Mouse (Mus musculus): ENCODE results near the gene Pfas. TPM values are rescaled to one million over a fixed set of nuclear protein-coding genes. Genes with fewer than 3 reads are reported as not detected.
"Not testable (repeated sequence)": the region's sequence is repeated elsewhere in the genome, so short reads cannot be mapped to it uniquely, and the experiment has no call there.

Pfas gene
- total RNA-seq, 2 experiments from 2014 or later: 16.1 to 24.2 TPM

GRCm38 (mm10) chr11:68975085-68975484 lies 33.2 kb downstream of the Pfas start, which contains the start of gene Rangrf:
Gene Rangrf, minus strand, starts transcription at chr11:68975185.
- DNase-seq (ENCODE audit: low spot score in 2 of 2): no peak

DNA sequence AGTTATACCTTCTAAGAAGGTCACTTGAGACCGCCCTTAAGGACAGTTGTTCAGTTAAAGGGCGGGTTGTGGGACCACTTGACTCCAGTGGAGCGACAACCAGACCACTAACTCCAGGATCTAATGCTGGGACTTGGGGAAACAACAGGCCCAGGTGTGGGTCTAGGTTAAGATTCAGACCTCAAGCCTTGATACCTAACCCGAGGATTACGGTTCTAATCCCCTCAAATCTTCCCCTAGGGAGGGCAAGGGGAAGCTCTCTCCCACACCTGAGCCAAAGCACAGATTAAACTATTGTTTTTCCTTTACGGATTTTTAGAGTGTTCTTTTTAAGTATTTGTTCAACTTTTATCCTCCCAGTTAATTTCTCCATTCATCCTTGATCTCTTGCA lies 34.2 kb downstream of the Pfas start:
- no peak for DNase-seq (ENCODE audit: low spot score in 2 of 2)
- intact Hi-C loops (cut with DNase I): no loop called here

More at GRCm38 (mm10) chr11:68975085-68975484, 33.2 kb downstream of the Pfas start, which contains the start of gene Rangrf:
- intact Hi-C loops (cut with DNase I): no loop called here

DNA sequence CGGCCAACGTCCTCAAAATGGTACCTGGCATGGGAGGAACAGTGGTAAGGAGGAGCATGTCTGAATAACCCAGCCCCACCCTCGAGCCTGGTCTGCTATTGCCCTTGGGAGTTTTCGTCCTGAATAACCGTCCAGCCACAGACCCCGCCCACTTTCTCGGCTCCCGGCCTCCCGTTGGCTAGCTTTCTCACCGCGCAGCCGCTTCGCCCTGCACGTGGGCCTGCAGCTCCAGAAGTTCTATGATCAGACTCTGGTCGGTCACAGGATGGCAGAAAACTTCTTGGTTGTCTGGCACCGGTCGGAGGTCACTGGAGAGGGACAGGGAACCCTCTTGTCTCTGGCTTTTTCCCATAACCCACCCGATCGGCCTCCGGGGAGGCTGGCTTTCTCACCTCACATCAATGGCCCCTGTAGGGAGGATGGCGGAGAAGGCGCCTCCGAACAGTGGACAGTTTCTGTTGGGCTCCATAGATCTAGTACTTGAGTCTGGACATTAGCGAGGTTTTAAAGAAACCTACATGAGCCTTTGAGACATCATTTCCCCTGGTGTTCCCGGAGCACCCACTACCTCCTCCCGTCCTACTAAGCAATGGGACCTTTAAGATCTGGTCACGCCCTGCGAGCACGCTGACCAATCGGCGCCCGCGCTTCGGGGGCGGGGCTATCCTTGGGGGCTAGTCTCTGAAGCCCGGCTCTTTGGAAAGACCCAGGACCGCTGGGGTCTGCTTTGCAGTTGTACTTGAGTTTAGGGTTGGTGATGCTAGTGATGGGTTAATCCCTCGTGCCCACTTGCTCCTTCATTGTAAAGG lies 34.8 kb downstream of the Pfas start:
- DNase-seq (ENCODE audit: low spot score in 2 of 2): peak; percentile 73 to 76
- intact Hi-C loops (cut with DNase I): not testable (repeated sequence)

DNA sequence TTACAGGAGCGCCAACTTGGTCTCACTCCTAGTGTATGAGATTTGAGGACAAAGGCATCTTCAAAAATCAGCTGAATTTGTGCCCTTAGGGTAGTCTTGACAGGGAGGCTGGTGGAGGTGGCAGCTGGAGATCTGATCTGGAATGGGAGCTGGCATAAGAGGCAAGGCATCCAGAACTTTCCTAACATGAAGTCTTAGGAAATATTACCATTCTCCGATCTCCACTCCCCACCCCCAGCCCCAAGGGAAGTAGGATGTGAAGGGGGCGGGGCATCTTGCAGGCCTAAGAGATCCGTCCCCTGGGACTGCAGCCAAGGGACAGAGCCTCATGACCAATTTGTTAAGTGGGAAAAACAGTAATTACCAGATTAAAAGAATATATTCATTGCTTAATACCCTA lies 38.0 kb downstream of the Pfas start:
- DNase-seq (ENCODE audit: low spot score in 2 of 2): no peak

DNA sequence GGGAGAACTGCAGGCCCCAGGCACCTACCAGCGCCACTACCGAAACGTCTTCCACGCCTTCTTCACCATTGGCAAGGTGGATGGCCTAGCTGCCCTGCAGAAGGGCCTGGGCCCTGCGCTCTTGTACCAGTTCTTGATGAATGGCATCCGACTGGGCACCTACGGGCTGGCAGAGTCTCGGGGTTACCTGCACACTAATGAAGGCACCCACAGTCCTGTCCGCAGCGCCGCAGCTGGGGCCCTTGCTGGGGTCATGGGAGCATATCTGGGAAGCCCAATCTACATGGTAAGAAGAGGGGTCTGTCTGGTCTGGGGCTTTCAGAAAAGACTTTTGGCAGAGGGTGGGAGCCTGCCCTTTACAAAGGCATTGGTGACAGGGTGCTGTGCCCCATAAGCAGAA lies 39.5 kb downstream of the Pfas start:
- DNase-seq (ENCODE audit: low spot score in 2 of 2): no peak
- intact Hi-C loops (cut with DNase I): loop anchor here (5.0 kb wide), 1 partner anchor 66 kb away; the partner anchor contains the start of gene Rpl26

More for the DNA sequence above, 38.0 kb downstream of the Pfas start:
- intact Hi-C loops (cut with DNase I): no loop called here

DNA sequence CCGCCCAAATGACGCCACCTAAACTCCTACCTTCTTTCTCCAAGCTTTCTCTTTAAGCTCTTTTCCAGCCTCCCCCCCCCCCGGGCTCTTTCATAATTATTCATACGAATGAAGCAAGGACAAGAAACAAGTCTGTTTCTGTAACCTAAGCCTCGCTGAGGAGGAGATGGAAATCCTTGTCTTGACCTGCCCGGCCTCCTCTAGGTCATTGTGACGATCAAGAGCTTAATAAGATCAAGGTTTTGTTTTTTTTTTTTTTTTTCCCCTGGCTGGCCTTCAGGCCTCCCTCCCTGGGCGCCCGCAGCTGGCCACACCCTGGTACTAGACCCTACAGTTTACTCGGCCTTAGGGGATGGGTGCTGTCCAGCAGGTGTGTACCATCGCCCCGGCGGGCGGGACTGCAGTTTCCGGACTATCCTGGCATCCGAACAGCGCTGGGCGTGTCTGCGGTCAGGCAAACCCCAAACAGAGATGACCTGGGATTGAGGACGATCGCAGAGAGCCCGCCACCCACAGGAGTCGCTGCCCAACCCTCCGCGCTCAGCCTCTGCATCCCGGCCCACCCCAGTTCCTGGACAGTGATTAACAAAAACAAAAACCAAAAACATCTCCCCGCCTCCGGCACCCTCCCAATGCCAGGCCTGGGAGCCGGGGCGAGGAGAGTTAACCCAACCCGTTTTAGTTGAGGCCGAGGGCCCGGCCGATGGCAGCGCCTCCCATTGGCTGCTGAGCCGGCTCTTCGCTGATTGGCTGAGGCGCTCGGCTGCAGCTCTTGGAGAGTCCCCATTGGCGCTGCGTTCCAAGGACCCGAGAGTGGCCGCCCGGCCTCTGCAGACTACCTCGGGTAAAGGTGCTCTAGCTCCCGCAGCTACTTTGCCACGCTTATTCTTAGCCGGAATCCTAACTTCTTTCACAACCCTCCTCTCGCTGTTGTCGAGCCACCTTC lies 40.6 kb downstream of the Pfas start, which contains the start of gene Slc25a35:
Gene Slc25a35, plus strand, starts transcription at position 795 of the 946 bp plus-strand sequence.
- intact Hi-C loops (cut with DNase I): loop anchor here (5.0 kb wide), 1 partner anchor 65 kb away; the partner anchor contains the start of gene Rpl26
- DNase-seq (ENCODE audit: low spot score in 2 of 2): peak; percentile 93

- DNase-seq (ENCODE audit: low spot score in 2 of 2): no peak
- intact Hi-C loops (cut with DNase I): loop anchor here (5.0 kb wide), 1 partner anchor 64 kb away; the partner anchor contains the start of gene Rpl26
Observed at GRCm38 (mm10) chr11:68966554-68966953, 41.7 kb downstream of the Pfas start.

DNA sequence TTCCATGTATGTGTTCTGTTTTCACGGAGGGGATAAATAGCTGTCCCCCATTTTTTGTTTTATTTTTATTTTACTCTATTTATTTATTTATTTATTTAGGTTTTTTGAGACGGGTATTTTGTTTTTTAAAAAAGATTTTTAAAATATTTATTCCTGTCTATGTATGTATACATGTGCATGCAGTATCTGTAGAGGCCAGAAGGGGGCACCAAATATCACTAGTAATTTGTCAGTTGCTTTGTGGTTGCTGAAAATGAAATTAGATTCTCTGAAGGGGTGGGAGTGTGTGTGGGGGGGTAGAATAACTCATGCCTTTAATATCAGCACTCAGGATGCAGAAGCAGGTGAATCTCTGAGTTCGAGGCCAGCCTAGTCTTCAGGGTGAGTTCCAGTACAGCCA lies 42.4 kb downstream of the Pfas start:
- intact Hi-C loops (cut with DNase I): loop anchor here (5.0 kb wide), 1 partner anchor 64 kb away; the partner anchor contains the start of gene Rpl26
- no peak for DNase-seq (ENCODE audit: low spot score in 2 of 2)

DNA sequence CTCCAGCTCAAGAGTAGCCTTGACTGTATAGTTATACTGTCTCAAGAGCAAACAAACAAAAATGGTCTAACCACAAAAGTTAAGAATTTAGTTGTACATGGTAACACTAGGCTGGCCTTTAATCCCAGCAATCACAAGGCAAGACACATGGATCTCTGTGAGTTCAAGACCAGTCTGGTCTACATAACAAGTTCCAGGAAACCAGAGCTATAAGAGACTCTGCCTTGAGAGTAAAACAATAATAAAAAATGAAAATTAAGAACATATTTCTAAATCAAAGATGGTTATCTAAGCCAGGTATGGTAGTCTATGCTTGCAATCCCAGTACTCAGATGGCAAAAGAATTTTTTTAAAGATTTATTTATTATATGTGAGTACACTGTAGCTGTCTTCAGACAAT lies 43.2 kb downstream of the Pfas start:
- DNase-seq (ENCODE audit: low spot score in 2 of 2): no peak
- intact Hi-C loops (cut with DNase I): loop anchor here (5.0 kb wide), 1 partner anchor 63 kb away; the partner anchor contains the start of gene Rpl26

DNA sequence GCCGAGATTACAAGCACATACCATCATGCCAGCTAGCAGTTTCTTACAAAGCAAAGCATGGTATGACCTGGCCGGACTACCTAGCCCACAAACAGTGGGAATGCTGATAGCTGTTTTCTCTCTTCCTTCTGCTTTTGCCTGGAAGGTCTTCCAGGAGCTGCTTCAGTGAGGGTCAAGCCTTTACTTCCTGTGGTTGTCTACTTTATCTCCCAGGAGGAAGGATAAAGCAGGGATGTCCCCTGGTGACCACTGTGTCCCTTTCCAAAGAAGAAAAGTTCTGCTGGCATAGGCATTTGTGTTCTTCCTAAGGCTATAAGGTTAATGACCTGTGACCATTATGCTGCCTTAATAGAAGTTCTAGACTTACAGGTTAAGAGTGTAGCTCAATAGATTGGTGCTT lies 44.9 kb downstream of the Pfas start:
- no peak for DNase-seq (ENCODE audit: low spot score in 2 of 2)
- intact Hi-C loops (cut with DNase I): no loop called here

DNA sequence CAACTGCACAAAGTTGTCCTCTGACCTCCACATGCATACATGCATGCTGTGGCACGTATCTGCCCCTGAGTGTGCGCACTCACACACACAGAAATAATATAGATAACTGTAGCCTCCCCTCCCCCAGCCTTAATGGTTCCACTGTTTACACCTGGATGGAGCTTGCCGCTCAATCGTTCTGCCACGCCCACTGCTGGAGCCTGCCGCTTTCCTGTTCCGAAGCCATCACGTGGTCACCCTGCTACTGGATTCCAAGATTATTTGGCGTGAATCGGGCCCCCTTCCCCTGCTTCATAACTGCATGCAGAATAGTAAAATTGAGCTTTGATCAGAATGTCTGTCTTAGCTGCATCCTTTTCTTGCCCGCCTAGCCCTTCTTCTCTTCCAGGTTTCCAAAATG lies 46.1 kb downstream of the Pfas start:
- DNase-seq (ENCODE audit: low spot score in 2 of 2); intact Hi-C loops (cut with DNase I): not testable (repeated sequence)

GRCm38 (mm10) chr11:68961596-68961995 lies 46.7 kb downstream of the Pfas start:
- no peak for DNase-seq (ENCODE audit: low spot score in 2 of 2)
- intact Hi-C loops (cut with DNase I): no loop called here

DNA sequence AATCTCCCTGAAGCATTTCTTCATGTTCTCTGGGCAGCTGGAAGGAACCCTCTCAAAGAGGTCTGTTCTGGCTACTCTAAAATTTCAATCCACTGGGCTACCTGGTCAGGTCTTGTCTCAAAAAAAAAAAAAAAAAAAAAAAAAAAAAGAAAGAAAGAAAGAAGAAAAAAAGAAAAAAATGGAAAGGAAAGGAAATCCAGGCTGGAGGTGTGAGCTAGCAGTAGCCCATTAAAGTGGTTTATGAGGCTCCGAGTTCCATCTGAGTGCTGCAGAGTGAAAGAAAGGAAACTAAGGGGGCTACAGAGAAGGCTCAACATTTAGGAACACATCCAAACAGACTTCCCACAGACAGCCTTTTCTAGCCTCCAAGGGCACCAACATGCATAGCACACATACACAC lies 50.3 kb downstream of the Pfas start:
- intact Hi-C loops (cut with DNase I): no loop called here
- no peak for DNase-seq (ENCODE audit: low spot score in 2 of 2)

DNA sequence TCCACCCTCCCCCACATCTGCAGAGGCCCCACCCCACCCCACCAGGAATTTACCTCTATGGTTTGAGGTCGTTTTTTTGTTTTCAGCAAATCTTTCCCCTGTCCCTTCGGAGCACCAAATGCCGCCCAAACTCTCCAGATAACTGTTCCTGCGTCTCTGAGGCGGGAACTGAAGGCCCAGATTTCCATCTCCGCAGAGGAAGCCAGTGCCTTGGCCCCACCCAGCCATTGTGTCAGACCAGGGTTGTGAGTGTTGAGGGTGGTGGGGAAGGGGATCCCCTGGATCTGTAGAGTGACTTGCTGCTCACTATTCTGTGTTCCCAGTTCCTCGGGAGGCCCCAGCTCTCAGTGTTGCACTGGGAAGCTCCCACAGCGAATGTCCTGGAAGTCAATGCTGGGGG lies 51.0 kb downstream of the Pfas start, which contains the start of gene Arhgef15:
Gene Arhgef15, minus strand, starts transcription at position 173 of the 400 bp plus-strand sequence.
- DNase-seq (ENCODE audit: low spot score in 2 of 2): no peak
- intact Hi-C loops (cut with DNase I): no loop called here

DNA sequence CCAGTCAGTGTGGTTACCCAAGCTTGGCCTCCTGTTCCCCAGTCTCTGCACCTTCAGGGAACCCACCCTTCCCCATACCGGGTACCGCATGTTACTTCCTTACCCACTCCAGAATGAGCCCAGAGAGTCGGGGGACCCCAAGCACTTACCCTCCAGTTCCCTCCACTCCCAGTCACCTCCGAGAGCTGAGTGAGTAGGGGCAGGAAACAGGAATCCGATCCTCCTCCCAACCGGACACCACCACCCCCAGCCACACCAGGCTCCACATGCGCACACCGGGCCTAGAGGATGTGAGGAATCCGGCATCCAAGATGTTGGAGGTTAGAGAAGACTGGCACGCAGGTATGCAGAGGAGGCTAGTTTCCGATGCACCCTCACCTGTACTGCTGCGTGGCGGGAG lies 51.6 kb downstream of the Pfas start:
- no peak for DNase-seq (ENCODE audit: low spot score in 2 of 2)
- intact Hi-C loops (cut with DNase I): no loop called here

- intact Hi-C loops (cut with DNase I): no loop called here
- no peak for DNase-seq (ENCODE audit: low spot score in 2 of 2)
Observed at GRCm38 (mm10) chr11:68956107-68956506, 52.2 kb downstream of the Pfas start.

GRCm38 (mm10) chr11:68955473-68955872 lies 52.8 kb downstream of the Pfas start:
- intact Hi-C loops (cut with DNase I): no loop called here
- no peak for DNase-seq (ENCODE audit: low spot score in 2 of 2)

DNA sequence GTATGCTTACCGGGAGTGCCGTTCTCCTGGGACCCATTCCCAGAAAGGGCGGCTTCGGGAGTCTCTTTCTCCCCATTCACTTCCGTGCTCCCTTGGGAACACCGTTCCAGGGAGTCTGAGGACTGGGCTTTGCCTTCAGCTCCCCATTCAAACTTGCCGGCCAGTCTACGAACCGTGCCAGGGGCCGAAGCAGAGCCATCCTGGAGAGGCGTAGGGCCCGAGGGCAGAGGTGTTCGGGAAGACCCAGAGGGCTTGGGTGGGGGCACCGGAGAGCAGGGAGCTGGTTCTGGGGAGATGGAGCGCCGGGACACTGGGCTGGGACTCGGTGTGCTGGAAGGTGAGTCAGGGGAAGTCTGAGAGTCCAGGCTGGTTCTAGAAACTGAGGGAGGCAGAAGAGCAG lies 53.9 kb downstream of the Pfas start:
- no peak for DNase-seq (ENCODE audit: low spot score in 2 of 2)
- intact Hi-C loops (cut with DNase I): no loop called here

DNA sequence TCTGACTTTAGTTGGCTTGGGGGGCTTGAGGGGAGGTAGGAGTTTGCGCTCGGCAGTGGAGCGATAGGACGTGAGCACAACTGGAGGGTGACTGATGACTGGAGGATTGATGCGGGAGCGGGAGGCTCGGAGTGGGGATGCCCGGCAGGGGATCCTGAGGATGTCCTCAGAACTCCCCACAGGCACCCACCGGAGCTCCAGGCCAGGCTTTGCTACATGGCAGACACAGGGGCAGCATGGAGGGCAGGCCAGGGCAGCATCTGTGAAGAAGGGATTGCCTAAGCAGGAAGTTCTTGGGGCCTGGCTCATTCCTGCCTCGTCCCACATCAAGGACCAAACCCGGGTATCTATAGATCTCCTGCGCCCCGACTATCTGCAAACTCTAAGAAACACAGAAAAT lies 54.4 kb downstream of the Pfas start:
- intact Hi-C loops (cut with DNase I): no loop called here
- DNase-seq (ENCODE audit: low spot score in 2 of 2): no peak

DNA sequence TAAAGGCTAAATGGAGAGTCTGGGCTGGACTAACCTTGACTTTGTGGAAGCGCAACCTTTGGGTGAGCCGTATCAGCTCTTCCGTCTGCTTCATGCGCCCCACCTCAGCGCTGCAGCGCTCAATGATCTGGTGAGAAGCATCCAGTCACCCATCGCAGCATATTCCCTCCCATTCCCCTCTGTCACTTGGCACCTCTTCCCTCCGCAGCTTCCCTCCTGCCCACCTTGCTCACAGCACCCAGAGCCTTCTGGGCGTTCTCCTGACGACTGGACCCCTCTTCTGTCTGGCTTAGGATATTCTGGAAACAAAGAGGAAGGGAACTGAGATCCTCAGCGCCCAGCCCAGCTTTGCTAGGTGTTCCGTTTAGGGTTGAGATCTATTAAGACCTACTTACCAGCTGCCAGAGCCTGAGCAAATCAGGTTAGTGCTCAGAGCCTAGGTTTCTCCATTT lies 60.7 kb downstream of the Pfas start:
- intact Hi-C loops (cut with DNase I): no loop called here
- peak in 1 of 2 experiments; percentile 51 for DNase-seq (ENCODE audit: low spot score in 2 of 2)
